Mouse (Mus musculus): Measurements from ENCODE around the gene Pctp. TPM values are rescaled to one million over a fixed set of nuclear protein-coding genes. Genes with fewer than 3 reads are reported as not detected.

The Pctp gene
- total and polyA plus RNA-seq, 3 experiments = 24.6 to 31.8 (median 28.0) TPM

GRCm38 (mm10) chr11:90036416-90036815, 33.7 kb upstream of the Pctp start:
- in situ Hi-C loops (cut with MboI; ENCODE audit: low pct_ligation_motif_present, low pct_unique_long_range_greater_than_20kb, low sequenced_read_pairs) (no loop called here), dilution Hi-C loops (cut with MboI; ENCODE audit: extremely low pct_ligation_motif_present, extremely low pct_unique_long_range_greater_than_20kb, low sequenced_read_pairs) (no loop called here)
- no peak overlapping the region for H3K4me2 ChIP-seq (ENCODE audit: insufficient read depth, low read depth, poor library complexity, severe bottlenecking)
- H3K27ac ChIP-seq (ENCODE audit: insufficient read depth, low read depth) = no peak overlapping the region
- H3K9me3 ChIP-seq (replicated peaks; ENCODE audit: low read length) = peaks cover 3% of the 10 kb centered on the region
- peaks cover 1 to 3% of the 10 kb centered on the region in 2 experiments; a peak in 2 of 4 replicates for H3K4me1 ChIP-seq (ENCODE audit: control insufficient read depth in 1 of 2, insufficient read depth in 2 of 2)
- H3K36me3 ChIP-seq (replicated peaks in 1 of 2; ENCODE audit: control insufficient read depth in 1 of 2, insufficient read depth in 1 of 2, low read length in 1 of 2) = peaks cover 0 to 10% of the 10 kb centered on the region in 2 experiments
- TF ChIP-seq CTCF (conservative IDR thresholded peaks at IDR 0.05 in 1 of 2, IDR thresholded peaks at IDR 0.05 in 1 of 2; ENCODE audit: low read depth in 2 of 2, low read length in 2 of 2) (peak; percentile 5 to 46; a peak in 2 of 4 replicates), TBP (conservative IDR thresholded peaks at IDR 0.05; ENCODE audit: low read depth, low read length) (no peak), ELF1 (IDR thresholded peaks at IDR 0.05; ENCODE audit: low read depth, low read length) (no peak)
- H3K4me3 ChIP-seq (replicated peaks in 1 of 3; ENCODE audit: low read depth in 2 of 3, low read length in 2 of 3, poor library complexity in 1 of 3) = no peak overlapping the region
- no peaks in the 10 kb centered on the region for H3K79me2 ChIP-seq (replicated peaks; ENCODE audit: control insufficient read depth, extremely low read depth, insufficient read depth, poor library complexity, severe bottlenecking)
- H3K27me3 ChIP-seq (replicated peaks) = peaks cover 2% of the 10 kb centered on the region
- no peak for DNase-seq (ENCODE audit: extremely low read depth)
- H3K9ac ChIP-seq (ENCODE audit: insufficient read depth, low read depth) = no peak overlapping the region

DNA sequence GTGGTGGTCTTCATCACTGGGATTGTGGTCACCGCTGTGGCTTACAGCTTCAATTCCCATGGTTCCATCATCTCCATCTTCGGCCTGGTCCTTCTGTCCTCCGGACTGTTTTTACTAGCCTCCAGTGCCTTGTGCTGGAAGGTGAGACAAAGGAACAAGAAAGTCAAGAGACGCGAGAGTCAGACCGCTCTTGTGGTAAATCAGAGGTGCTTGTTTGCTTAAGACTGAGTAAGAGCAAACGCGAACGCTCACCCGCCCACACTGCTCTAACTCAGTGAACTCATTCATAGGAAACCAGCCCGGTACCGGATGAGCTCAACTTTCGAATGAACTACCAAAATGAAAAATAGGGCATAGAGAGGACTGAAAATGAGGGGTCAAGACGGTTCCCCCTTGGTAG, 32.8 kb upstream of the Pctp start:
- dilution Hi-C loops (cut with MboI; ENCODE audit: extremely low pct_ligation_motif_present, extremely low pct_unique_long_range_greater_than_20kb, low sequenced_read_pairs) (no loop called here), in situ Hi-C loops (cut with MboI; ENCODE audit: low pct_ligation_motif_present, low pct_unique_long_range_greater_than_20kb, low sequenced_read_pairs) (no loop called here)
- Histone ChIP-seq H3K36me3 (replicated peaks in 1 of 2; ENCODE audit: control insufficient read depth in 1 of 2, insufficient read depth in 1 of 2, low read length in 1 of 2) (peaks cover 0 to 10% of the 10 kb centered on the region in 2 experiments), H3K4me3 (replicated peaks in 1 of 3; ENCODE audit: low read depth in 2 of 3, low read length in 2 of 3, poor library complexity in 1 of 3) (no peak overlapping the region), H3K4me2 (ENCODE audit: insufficient read depth, low read depth, poor library complexity, severe bottlenecking) (no peak overlapping the region), H3K27me3 (replicated peaks) (peaks cover 4% of the 10 kb centered on the region), H3K79me2 (replicated peaks; ENCODE audit: control insufficient read depth, extremely low read depth, insufficient read depth, poor library complexity, severe bottlenecking) (no peaks in the 10 kb centered on the region), H3K9me3 (replicated peaks; ENCODE audit: low read length) (peaks cover 3% of the 10 kb centered on the region), H3K9ac (ENCODE audit: insufficient read depth, low read depth) (no peak overlapping the region), H3K4me1 (ENCODE audit: control insufficient read depth in 1 of 2, insufficient read depth in 2 of 2) (peaks cover 3 to 8% of the 10 kb centered on the region in 2 experiments; a peak in 3 of 4 replicates), H3K27ac (ENCODE audit: insufficient read depth, low read depth) (no peak overlapping the region)
- TF ChIP-seq ZMIZ1 (IDR thresholded peaks at IDR 0.05; ENCODE audit: low read depth, low read length) = no peak
- no peak for TF ChIP-seq ZNF384 (IDR thresholded peaks at IDR 0.05; ENCODE audit: low read depth, low read length)
- no peak for TF ChIP-seq CTCF (conservative IDR thresholded peaks at IDR 0.05 in 1 of 2, IDR thresholded peaks at IDR 0.05 in 1 of 2; ENCODE audit: low read depth in 2 of 2, low read length in 2 of 2)
- TF ChIP-seq TCF12 (IDR thresholded peaks at IDR 0.05; ENCODE audit: low read depth, low read length) = no peak
- DNase-seq (ENCODE audit: extremely low read depth) = no peak

- Histone ChIP-seq H3K9me3 (replicated peaks; ENCODE audit: low read length) (peaks cover 3% of the 10 kb centered on the region), H3K4me2 (ENCODE audit: insufficient read depth, low read depth, poor library complexity, severe bottlenecking) (no peak overlapping the region), H3K4me1 (ENCODE audit: control insufficient read depth in 1 of 2, insufficient read depth in 2 of 2) (peaks cover 6 to 15% of the 10 kb centered on the region in 2 experiments), H3K9ac (ENCODE audit: insufficient read depth, low read depth) (no peak overlapping the region), H3K27me3 (replicated peaks) (peaks cover 4% of the 10 kb centered on the region), H3K4me3 (replicated peaks in 1 of 3; ENCODE audit: low read depth in 2 of 3, low read length in 2 of 3, poor library complexity in 1 of 3) (no peak overlapping the region), H3K79me2 (replicated peaks; ENCODE audit: control insufficient read depth, extremely low read depth, insufficient read depth, poor library complexity, severe bottlenecking) (no peaks in the 10 kb centered on the region), H3K27ac (ENCODE audit: insufficient read depth, low read depth) (no peak overlapping the region), H3K36me3 (replicated peaks in 1 of 2; ENCODE audit: control insufficient read depth in 1 of 2, insufficient read depth in 1 of 2, low read length in 1 of 2) (peaks cover 0 to 10% of the 10 kb centered on the region in 2 experiments)
- TF ChIP-seq E2F4 (IDR thresholded peaks at IDR 0.05; ENCODE audit: insufficient replicate concordance, low read depth, low read length) = no peak
- no peak for TF ChIP-seq MYC (IDR thresholded peaks at IDR 0.05; ENCODE audit: low read depth, low read length)
- no peak for TF ChIP-seq TCF12 (IDR thresholded peaks at IDR 0.05; ENCODE audit: low read depth, low read length)
- no peak for TF ChIP-seq ZNF384 (IDR thresholded peaks at IDR 0.05; ENCODE audit: low read depth, low read length)
- no peak for TF ChIP-seq KAT2A (IDR thresholded peaks at IDR 0.05; ENCODE audit: insufficient replicate concordance, low read length)
- no peak for TF ChIP-seq UBTF (IDR thresholded peaks at IDR 0.05; ENCODE audit: low read depth, low read length)
- TF ChIP-seq ELF1 (IDR thresholded peaks at IDR 0.05; ENCODE audit: low read depth, low read length) = no peak
- TF ChIP-seq RCOR1 (conservative IDR thresholded peaks at IDR 0.05; ENCODE audit: low read depth, low read length) = no peak
- TF ChIP-seq IRF4 (IDR thresholded peaks at IDR 0.05; ENCODE audit: low read depth, low read length) = no peak
- TF ChIP-seq SMC3 (IDR thresholded peaks at IDR 0.05; ENCODE audit: low read depth, low read length) = no peak
- TF ChIP-seq MXI1 (IDR thresholded peaks at IDR 0.05; ENCODE audit: low read depth, low read length) = no peak
- no peak for TF ChIP-seq ZKSCAN1 (IDR thresholded peaks at IDR 0.05; ENCODE audit: borderline replicate concordance, low read depth, low read length)
- no peak for TF ChIP-seq CHD2 (IDR thresholded peaks at IDR 0.05; ENCODE audit: low read length)
- dilution Hi-C loops (cut with MboI; ENCODE audit: extremely low pct_ligation_motif_present, extremely low pct_unique_long_range_greater_than_20kb, low sequenced_read_pairs) (no loop called here), in situ Hi-C loops (cut with MboI; ENCODE audit: low pct_ligation_motif_present, low pct_unique_long_range_greater_than_20kb, low sequenced_read_pairs) (no loop called here)
- DNase-seq (ENCODE audit: extremely low read depth) = no peak
Measured at GRCm38 (mm10) chr11:90034646-90035045, 32.0 kb upstream of the Pctp start.

Measured in CH12.LX (cell line).